Mouse (Mus musculus) c-Kit-positive CD71-negative TER-119-negative erythroid progenitor cells, embryonic 14.5 days (primary cell): ENCODE results near the gene Ric1.
"Not testable (repeated sequence)": the region's sequence is repeated elsewhere in the genome, so short reads cannot be mapped to it uniquely, and the experiment has no call there.

Experiments
- DNase-seq: peaks from one replicate; pipeline ENCODE4 v3.0.0-alpha.2; 2013; ENCODE audit warnings: low read depth

Gene Ric1

DNA sequence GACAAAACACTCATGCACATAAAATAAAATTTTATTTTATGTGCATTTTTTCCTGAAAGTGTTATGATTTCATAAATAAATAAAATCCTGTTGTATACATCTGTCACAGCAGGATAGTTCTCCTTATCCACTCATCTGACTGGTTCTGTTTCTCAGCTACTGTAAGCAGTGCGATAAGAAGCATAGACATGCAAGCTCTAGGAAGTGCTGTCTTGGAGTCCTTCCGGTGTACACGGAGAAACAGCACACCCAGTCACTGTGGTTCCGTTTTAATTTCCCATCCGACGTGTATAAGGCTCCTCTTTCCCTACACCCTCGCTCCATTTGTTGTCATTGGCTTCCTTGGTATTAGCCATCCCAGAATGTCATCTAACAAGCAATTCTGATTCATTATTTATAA, 24.2 kb upstream of the Ric1 start:
- DNase-seq: no peak

DNA sequence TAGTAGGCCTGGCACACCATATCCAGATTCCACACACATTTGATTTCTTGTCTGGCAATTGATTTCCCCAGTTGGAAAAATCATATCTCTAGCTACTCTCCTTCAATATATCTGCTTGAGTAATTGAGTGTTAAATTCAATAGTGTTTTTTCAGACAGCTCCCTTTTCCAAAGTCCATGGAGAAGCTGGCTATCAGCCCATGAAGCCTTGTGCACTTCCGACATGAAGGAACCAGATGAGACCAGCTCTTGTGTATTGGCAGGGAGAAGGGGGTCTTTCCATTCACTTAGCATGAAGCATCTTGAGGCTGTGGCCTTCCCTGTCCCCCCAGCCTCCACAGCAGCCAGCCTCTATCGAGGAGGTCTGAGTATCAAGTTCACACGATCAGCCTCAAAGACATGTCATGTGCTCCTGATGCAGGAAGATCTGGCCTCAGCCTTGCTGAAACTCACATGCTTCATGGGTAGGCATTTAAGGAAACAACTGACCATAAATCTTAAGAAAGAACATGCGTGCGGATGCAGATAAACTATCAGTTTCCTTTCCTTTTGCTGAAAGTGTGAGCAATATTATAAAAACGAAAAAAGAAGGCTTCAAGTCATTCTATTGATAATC, 23.1 kb upstream of the Ric1 start:
- no peak for DNase-seq

DNA sequence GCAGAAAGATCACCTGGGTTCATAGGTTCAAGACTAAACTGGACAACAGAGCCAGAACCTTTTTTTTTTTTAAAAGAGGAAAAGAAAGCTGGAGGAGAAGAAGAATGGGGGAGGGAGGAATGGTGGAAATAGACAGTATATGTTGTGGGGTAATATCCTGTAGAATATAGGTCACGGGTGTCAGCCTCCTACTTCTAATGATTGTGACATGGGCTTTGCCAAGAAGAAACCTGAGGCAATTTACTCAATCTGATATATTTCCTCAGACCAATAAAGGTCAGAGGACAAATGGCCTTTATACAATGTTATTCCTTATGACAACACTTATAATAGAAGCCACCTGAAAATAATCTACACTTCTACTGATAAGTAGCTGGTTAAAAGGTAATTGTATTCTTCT, 21.7 kb upstream of the Ric1 start:
- no peak for DNase-seq

DNA sequence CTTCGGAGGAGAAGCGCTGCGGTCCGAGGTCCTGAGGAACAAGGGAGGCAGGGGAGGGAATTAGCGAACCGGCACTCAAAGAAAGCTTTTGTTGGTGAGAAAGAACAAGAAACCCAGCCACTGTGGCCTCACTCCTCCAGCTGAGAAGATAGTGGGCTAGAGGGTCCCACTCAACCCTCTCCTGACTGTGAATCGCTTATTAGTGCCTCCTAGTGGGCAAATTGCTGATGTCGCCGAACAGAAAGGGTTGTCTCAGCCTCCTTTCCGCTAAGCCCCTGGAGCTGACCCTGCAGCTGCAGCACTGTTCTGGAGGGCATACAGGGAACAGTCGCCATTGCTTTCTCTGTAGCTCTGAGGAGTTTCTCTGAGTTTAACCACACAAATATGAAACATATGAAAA, 21.0 kb upstream of the Ric1 start:
- no peak for DNase-seq

DNA sequence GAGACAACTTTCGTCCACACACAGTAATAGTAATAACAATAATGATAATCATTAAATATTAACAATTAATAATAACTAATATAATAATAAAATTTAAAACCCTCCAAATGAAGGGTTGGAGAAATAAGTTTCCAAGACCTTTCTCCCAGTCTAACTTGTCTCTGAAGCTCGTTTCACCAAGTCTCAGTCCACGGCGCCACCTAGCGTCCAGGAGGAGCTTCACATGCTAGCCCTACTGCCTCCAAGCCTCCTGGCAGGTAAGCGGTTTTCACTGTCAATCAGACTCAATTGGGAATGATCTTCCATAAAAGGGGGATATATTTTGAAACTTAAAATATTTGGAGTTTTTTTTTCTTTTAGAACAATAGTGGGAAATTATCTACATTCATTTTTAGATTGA, 20.6 kb upstream of the Ric1 start:
- DNase-seq: no peak

DNA sequence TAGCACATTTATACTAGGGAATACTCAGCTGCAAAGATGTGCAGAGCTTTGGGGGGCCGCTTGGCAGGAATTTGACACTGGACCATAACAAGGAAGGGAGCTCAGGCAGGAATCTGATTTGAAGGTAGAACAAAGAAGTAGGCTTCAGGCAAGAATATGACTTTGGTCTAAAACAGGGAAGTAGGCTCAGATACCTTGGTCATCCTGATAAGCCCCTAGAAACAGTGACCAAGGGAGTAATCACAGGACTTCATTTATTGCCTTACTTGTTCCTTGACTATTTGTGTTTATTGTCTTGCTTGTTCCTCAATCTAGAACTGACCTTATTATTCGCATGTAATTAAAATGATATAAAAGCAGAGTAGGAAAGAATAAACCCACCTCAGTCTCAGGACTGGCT, 18.0 kb upstream of the Ric1 start:
- no peak for DNase-seq

DNA sequence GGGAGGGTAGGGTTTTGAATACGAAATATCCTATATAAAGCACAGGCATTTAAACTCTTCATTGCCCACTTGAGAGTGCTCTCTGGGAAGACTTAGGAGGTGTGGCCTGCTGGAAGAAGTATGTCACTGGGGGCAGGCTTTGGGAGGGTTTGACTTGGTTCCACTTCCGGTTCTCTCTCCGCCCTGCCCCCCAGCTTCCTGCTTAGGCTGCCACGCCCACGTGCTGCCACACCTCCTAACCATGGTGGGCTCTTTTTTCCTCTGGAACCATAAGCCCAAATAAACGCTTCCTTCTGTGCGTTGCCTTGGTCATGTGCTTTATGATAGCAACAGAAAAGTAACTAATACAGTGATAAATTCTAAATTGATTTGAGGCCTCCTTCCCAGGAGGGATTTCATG, 16.5 kb upstream of the Ric1 start:
- DNase-seq: no peak

DNA sequence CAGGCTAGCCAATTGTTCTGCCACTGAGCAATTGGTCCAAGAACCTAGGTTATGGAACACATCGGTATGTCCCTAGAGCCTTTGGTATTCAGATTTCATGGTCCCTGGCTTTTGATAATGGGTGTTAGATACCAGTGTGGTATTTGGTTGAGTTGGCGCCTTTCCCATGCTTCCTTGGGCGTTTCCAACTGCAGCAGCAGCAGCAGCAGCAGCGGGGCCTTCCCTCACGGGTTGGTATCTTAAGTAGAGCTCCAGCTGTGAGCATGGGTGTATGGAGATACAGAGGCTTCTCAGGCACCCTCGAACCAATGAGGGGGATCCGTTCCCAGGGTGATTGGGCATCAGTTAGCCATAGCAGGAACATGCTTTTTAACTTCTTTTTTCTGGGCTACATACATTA, 13.9 kb upstream of the Ric1 start:
- no peak for DNase-seq

DNA sequence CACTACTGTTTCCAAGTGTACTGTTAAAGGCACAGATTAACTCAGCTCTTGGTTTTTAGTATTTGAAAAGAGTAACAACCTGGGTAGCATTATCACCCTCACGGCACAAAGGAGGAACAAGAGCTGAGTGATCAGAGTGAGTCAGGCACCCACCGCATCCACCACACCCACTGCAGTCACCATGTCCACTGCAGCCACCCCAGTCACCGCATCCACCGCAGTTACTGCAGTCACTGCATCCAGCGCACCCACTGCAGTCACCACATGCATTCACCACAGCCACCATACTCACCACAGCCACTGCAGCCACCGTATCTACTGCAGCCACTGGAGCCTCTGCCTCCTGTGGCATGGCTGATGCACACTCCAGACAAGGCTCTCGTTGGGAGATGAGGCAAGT, 12.2 kb upstream of the Ric1 start:
- DNase-seq: no peak

DNA sequence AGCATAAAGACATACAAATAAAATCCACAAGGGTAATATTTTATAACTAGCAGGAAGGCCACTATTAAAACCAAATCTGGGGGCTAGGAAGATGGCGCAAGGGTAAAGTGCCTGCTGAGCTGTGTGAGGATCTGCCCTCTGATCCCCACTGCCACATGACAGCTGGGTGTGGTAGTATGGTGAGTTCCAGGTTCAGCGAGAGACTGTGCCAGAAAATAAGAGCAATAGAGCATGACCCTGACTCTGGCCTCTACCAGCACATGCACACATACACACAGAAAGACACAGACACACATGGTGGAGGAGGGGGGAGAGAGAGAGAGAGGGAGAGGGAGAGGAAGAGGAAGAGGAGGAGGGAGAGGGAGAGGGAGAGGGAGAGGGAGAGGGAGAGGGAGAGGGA, 10.3 kb upstream of the Ric1 start:
- DNase-seq: no peak

DNA sequence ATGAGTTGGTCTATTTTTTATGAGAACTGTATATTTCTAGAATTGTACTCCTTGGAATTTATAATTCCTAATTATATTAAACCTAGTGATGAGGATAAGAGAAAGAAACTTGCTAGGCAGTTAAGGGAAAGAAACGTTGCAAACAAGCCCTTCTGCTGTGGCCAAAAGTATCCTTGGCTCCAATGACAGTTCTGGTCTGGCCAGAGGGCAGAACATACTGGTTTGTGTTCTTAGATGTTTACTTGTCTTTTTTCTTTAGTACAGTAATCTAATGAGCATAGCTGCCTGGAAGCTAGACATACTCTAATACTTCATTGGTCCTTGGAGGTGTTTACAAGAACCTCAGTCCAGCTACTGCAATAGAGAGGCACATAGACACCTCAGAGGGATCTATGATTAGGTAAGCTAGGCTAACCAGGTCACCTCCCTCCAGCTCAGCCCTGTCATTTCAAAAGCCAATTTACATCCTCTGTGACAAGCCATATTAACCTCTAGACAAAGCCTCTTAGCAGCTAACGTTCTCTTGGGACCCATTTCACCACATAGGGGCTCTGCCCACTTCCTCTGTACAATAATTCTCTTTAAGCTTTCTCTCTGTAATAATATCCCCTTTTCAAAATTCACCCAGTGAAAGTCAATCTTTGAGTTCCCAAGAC, 8.8 kb upstream of the Ric1 start:
- no peak for DNase-seq

DNA sequence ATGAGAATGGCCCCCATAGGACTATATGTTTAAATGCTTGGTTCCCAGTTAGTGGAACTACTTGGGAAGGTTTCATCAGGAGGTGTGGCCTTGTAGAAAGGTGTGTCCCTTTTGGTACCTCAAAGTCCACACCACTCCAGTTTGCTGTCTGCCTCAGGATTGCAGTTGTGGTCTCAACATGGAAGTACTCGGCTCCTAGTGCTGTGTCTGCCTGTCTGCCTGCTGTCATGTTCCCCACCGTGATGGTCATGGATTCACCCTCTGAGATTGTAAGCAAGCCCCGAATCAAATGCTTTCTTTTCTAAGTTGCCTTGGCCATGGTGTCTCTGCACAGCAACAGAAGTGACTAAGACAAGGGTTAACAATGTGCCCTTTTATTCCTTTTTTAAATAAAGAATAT, 8.0 kb upstream of the Ric1 start:
- DNase-seq: no peak

DNA sequence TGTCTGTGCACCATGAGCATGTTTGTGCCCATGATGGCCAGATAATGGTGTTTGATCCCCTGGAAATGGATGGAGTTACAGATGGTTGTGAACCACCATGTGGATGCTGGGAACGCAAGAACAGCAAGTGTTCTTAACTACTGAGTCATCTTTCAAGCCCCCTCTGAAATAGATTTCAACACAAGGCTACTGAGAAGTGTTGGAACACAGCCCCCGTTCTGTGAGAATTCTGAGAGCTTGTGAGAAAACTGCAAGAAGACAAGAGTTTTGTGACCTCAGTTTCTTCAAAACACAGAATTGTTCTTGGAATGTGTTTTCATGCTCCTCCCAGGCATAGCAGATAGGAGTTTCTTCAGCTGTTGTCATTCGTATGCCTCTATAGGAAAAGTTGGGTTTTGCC, 6.7 kb upstream of the Ric1 start:
- DNase-seq: no peak

DNA sequence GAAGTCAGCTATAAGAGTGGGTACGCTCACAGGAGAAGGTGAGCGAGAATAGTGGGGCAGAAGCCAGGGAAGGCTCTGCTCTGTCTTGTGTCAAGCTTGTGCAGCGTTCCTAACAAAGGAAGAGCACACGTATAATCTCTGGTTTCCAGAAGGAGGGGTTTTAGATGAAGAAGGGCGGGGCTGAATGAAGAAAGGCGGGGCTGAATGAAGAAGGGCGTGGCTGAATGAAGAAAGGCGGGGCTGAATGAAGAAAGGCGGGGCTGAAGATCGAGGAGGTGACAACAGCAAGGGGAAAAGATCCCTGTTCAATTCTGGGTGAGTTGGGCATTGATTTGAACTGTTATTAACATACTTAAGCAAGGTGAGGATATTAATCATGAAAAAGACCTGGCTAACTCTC, 6.1 kb upstream of the Ric1 start:
- DNase-seq: no peak

DNA sequence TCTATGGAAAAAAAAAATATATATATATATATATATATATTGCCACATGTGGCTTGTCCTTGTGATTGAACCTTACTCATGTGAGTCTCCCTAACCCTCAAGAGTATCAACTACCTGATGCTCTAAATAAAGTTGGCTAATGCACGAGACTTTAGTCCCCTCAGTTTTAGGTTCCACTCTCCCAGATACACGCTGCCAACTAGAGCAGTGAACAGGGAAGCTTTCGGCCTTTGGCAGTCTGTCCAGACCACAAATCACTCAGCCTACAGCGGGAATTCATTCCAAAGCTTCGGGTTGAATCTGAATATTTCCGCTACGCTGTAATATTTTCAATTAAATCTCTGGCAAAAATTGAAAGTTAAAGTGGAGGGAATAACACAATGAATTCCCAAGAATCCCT, 3.7 kb upstream of the Ric1 start:
- no peak for DNase-seq

DNA sequence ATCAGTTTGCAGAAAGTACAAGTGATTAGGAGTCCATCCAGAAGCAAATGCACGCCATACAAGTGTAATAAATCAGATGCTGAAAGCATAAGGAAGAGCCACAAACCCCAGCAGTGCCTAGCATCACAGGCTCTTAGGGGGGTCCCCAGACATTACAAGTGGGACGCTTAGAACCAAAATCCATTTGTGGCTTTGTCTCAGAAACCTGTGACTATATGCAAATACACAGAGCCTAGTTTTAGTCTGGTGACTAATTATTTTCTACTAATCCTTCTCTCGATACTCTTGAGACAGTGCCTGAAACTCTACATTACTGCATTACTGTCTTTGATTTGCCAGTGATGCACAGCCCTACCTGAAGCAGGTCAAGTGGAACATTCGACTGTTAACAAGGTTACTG, 3.2 kb upstream of the Ric1 start:
- DNase-seq: no peak

DNA sequence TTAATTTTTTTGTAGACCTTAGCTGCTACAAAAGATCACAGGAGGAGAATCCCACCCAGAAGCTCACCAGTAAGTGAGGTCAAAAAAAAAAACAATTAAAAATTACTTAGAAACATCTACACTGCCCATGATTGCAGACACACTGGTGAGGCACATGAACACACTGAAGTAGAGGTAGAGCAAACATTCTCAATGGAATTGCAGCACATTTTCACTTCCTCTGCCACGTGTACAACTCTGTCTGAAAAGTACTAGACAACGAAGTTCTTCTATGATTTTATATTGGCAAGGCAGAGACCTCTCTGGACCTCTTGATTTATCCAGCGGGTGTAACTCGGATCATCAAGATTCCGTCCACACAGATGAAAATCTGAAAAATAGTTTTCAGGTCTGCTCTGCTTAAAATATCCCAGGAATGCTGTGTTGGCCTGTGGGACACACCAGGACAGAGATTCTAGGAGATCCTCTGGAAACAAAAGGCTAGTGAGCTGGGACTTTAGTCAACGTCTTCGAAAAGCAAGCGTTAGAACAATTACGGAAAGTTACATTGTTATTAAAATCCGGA, 1.0 kb upstream of the Ric1 start:
- DNase-seq: no peak

DNA sequence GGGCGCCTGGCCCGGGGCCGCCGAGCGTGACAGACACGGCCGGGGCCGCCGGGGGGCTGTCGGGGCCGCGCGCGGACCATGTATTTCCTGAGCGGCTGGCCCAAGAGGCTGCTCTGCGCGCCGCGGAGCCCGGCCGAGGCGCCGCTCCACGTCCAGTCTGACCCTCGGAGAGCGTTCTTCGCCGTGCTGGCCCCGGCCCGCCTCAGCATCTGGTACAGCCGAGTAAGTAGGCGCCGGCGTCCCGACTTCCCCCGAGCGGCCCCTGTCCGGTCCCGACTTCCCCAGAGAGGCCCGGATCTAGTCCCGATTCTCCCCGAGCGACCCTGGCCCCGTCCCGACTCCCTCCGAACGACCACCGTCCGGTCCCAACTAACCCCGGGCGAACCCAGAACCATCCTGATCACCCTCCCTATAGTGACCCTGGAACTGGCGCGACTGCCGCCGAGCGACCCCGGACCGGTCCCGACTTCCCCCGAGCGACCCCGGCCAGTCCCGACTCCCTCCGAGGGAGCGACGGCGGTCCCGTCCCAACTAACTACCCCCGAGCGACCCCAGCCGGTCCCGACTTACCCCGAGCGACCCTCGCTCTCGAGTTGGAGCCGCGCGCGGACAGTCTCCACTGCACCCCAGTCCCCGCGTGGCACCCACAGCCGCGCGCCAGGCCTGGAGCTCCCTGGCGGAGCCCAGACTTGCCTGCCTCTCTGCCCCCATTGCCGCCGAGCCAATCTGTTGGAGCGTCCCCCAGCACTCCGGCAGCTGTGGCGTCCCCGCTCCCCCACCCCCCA, 555 bp downstream of the Ric1 start:
- DNase-seq: no peak

DNA sequence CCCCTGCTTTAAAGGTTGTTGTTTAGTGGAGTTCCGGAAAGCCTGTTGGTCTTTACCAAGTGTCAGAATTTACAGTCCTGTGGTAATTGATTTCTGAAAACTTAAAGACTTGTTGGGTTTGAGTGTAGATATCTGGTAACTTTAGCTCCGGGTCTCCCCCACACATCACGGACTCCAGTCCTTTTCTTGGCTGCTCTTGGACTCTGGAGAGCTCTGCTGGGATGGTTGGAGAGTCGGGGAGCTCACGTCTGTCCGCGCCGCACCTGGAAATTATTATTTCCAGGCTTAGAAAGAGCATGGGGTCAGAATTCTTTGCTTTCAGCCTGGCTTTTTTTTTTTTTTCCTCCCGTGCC, 1.1 kb downstream of the Ric1 start:
- no peak for DNase-seq

DNA sequence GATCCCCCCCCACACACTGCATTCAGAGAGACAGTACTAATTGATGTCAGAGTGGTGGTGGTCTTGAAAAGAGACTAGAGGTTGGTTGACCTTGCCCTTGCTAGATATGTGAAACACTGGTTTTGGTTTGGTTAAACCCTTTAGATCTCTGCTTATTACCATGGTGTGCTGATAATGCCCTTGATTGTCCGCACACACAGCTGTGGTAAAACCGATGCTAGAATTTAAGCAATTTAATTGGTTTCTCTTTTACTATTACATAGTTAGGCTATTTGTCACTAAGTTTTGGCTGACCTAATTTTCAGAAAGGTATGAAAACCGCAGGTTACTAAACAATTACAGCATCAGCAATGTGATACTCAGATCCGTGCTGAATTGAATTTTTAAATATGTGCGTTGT, 1.6 kb downstream of the Ric1 start:
- no peak for DNase-seq

DNA sequence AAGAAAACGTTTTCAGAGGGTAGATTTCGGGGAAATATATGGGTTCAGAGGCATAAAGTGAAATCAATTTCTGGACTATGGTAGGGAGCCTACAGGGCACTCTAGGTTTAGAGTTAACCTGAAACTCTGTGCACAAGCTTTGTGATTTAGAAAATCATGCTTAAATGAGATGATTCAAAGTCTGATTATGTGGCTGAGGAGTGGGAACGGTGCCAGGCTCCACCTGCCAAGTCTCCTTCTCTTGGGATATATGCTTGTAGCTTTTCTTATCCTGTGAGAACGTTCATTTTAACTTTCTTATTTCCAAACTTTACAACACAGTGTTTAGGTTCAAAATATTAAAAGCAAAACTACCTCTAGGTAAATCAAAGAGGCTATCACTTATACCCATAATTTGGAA, 2.5 kb downstream of the Ric1 start:
- DNase-seq: no peak

DNA sequence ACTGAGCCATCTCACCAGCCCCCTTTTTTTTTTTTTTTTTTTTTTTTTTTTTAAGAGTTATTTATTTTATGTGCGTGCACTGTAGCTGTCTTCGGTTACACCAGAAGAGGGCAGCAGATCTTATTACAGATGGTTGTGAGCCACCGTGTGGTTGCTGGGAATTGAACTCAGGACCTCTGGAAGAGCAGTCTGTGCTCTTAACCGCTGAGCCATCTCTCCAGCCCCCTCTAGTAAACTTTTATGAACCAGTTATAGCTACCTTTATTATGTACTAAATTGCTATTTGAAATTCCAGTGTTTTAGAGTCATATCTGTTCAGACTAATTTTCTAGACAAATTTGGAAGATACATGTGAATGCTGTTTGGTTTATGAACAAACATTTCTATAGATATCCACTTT, 3.5 kb downstream of the Ric1 start:
- DNase-seq: not testable (repeated sequence)

DNA sequence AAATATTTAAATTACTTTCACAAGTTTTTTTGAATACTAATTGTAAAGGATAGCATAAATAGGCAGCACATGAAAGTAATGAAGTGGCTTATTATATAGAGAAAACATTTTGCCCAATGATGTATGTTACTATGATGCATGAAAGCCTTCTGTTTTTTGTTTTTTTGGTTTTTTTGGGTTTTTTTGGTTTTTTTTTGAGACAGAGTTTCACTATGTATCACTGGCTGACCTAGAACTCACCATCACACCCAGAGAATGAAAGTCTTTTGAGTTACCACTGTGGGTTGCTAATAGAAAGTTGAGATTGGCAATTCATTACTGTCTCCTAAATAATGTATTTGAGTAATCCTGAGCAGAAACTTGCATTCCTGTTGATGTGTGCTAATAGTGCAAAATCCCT, 4.8 kb downstream of the Ric1 start:
- DNase-seq: no peak

DNA sequence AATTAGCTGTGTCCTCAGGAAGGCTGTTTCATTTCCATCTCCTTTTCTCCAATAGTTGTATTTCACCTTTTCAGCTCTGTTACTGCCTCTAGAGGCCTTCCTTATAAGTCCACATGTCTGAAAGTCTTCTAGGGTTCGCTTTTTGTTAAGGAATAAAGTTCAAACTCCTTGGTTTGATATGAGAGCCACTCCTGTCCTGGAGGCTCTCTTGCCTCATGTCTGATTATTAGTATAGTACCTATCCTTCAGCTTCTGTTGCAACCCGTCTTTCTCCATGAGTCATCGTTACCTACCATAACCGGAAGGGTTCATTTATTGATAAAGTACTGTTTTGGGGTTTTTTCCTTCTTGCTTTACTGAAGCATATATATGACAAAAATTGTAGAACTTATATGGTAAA, 5.2 kb downstream of the Ric1 start:
- DNase-seq: no peak
